Mouse (Mus musculus): ENCODE results near the gene Pde4c.

DNA sequence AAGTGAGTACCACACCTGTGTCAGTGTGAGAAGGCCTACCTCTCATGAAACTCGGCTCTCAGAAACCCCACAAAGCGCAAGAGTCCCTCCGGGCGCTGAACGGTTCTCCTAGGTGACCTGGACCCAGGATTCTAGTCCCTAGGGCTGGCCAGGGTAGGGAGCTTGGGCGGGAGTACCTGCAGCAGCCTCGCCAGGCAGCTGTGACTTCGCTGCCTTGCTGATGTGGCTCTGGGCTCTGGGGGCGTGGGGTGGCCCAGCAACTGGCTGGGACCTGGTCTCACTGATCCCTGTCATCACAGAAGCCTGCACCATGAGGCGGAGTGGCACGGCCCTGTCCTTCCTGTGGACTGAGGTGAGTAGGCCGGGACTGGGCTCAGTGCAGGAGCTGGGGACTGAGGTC lies 696 bp downstream of the Pde4c start:
- TF ChIP-seq CTCF (IDR thresholded peaks at IDR 0.05; ENCODE audit: borderline replicate concordance, extremely low read depth, insufficient read depth, insufficient read length) (no peak), POLR2A (IDR thresholded peaks at IDR 0.05; ENCODE audit: borderline replicate concordance, extremely low read depth, insufficient read depth, insufficient read length, poor library complexity, severe bottlenecking) (no peak)

Measured in brain, embryonic 14.5 days (tissue).